Mouse (Mus musculus) bone marrow macrophage, adult 2 months (primary cell): ENCODE results near the gene Gorasp2.

ENCODE experiments used
- CTCF ChIP-seq: IDR thresholded peaks from 2 replicates; pipeline ENCODE4 v1.5.1; 2012; ENCODE audit warnings: low read depth, mild to moderate bottlenecking, low read length, moderate library complexity
- POLR2A ChIP-seq: IDR thresholded peaks from 2 replicates; pipeline ENCODE4 v1.6.1; 2012; ENCODE audit warnings: mild to moderate bottlenecking, low read depth, low read length, borderline replicate concordance

GRCm38 (mm10) chr2:70723610-70724243 lies 62.4 kb downstream of the Gorasp2 start:
- TF ChIP-seq POLR2A (no peak), CTCF (no peak)
